In genomic region chr8:91019726-91020125, GRCm38 (mm10) we compare ENCODE assay signal across 8 mouse cellular contexts. TPM values are rescaled to one million over a fixed set of nuclear protein-coding genes. Genes with fewer than 3 reads are reported as not detected.
DNase-seq lines count a peak whose midpoint lies in the region; ATAC-seq lines count a peak whose summit lies in the region.

No protein-coding gene starts in this region.

- peaks cover 97% of the 10 kb centered on the region for H3K36me3 ChIP-seq in hindbrain, embryonic 14.5 days (replicated peaks; ENCODE audit: control insufficient read depth, insufficient read depth)
- peaks cover 81% of the 10 kb centered on the region for H3K36me3 ChIP-seq in limb, embryonic 10.5 days

- ATAC-seq in erythroid progenitor cell, adult 5-6 weeks (replicated peaks; ENCODE audit: low FRiP score, poor library complexity, severe bottlenecking) = peak; percentile 63; the same call in 1 of the 2 replicates
- ATAC-seq in hindbrain, embryonic 14.5 days (ENCODE audit: low FRiP score) = 0 out of 2 replicates have a peak, but pooled peaks have one; percentile 43

- no peak overlapping the region for H3K9ac ChIP-seq in hindbrain, embryonic 14.5 days

- WGBS in hindbrain, embryonic 14.5 days = 3% methylated on average over 2 of the region's 2 CpGs
- WGBS in limb, embryonic 10.5 days = 14% methylated on average over 2 of the region's 2 CpGs

- H3K9me3 ChIP-seq in hindbrain, embryonic 14.5 days (ENCODE audit: control insufficient read depth, low read length) = no peaks in the 10 kb centered on the region
- H3K9me3 ChIP-seq in limb, embryonic 10.5 days (replicated peaks) = no peaks in the 10 kb centered on the region

- no peaks in the 10 kb centered on the region for H3K4me1 ChIP-seq in hindbrain, embryonic 14.5 days (replicated peaks; ENCODE audit: control insufficient read depth, insufficient read depth, low read length)
- no peaks in the 10 kb centered on the region for H3K4me1 ChIP-seq in limb, embryonic 10.5 days

- no peak overlapping the region for H3K27ac ChIP-seq in hindbrain, embryonic 14.5 days
- H3K27ac ChIP-seq in limb, embryonic 10.5 days = no peak overlapping the region

- no peak overlapping the region for H3K4me2 ChIP-seq in hindbrain, embryonic 14.5 days (replicated peaks)

- DNase-seq in ovary, postnatal 10 days (ENCODE audit: low spot score) = peak; percentile 10
- DNase-seq in ovary, adult 18-20 months (ENCODE audit: low spot score) = no peak
- peak; percentile 47 for DNase-seq in brain, embryonic 18.5 days (ENCODE audit: low read depth, low spot score)
- peak; percentile 86 for DNase-seq in hindbrain, embryonic 14.5 days (ENCODE audit: low spot score)
- DNase-seq in limb, embryonic 10.5 days (ENCODE audit: low spot score) = peak; percentile 88
- DNase-seq in ovary, postnatal 14 days (ENCODE audit: low spot score) = peak; percentile 54
- DNase-seq in thymus, postnatal 10 days (ENCODE audit: low spot score in 2 of 2) = peak; percentile 44 to 77

- H3K27me3 ChIP-seq in hindbrain, embryonic 14.5 days (ENCODE audit: control insufficient read depth, insufficient read depth, low read length) = no peaks in the 10 kb centered on the region
- no peaks in the 10 kb centered on the region for H3K27me3 ChIP-seq in limb, embryonic 10.5 days (ENCODE audit: low read depth, poor library complexity, severe bottlenecking)

- H3K4me3 ChIP-seq in hindbrain, embryonic 14.5 days (replicated peaks; ENCODE audit: low read length) = no peak overlapping the region
- no peak overlapping the region for H3K4me3 ChIP-seq in limb, embryonic 10.5 days

RNA-seq across cellular contexts. Expression of gene Rbl2, which starts 50.1 kb away (rescaled TPM):
- 24.5 and 28.9 TPM in 2 replicates for total RNA-seq in erythroid progenitor cell, adult 5-6 weeks (2015; ENCODE audit: low replicate concordance)
- 20.0 and 28.2 TPM in 2 replicates for total RNA-seq in erythroid progenitor cell, adult 5-6 weeks (2017; ENCODE audit: low replicate concordance)
- 24.7 and 28.4 TPM in 2 replicates for polyA plus RNA-seq in hindbrain, embryonic 14.5 days (2014; fragmentation: Nextera tagmentation; extraction: Ambion mirVana)
- polyA plus RNA-seq in limb, embryonic 10.5 days (2016; fragmentation: Nextera tagmentation; extraction: Ambion mirVana) = 4.4 and 6.2 TPM in 2 replicates
